In the genomic region with DNA sequence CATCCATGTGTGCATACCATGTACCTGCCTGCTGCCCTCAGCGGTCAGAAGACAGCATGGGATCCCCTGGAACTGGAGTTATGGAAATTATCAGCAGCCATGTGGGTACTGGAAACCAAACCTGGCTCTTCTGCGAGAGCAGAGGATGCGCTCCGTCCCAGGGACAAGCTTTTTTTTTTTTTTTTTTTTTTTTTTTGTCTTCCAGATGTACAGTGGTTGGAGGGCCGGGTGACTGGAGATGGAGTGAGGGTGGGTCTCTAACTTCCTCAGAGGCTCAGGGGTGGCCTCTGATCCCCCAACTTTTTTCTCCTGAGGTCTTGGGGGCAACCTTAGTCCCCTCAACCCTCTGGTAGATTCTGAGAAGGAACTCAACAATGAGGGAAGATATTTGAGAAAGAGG, we compare ENCODE assay signal across 10 mouse cellular contexts. TPM values are rescaled to one million over a fixed set of nuclear protein-coding genes. Genes with fewer than 3 reads are reported as not detected.
DNase-seq lines count a peak whose midpoint lies in the region; ATAC-seq and TF ChIP-seq lines count a peak whose summit lies in the region.
"Had no signal": no experiment of that assay in that cellular context is flagged by ENCODE, and none has a peak within 500 bp of the region (broad histone marks: within the 10 kb centered on the region; RNA-seq: fewer than 3 reads in every experiment).

No protein-coding gene starts in this region.

- no peak for TF ChIP-seq POLR2A in myocyte (IDR thresholded peaks at IDR 0.05; ENCODE audit: insufficient read length, low read depth)

- no peak overlapping the region for H3ac ChIP-seq in myocyte (ENCODE audit: control insufficient read depth, insufficient read length)

- H3K4me3 ChIP-seq in embryonic facial prominence, embryonic 10.5 days, result peak overlapping the region; percentile 45
- H3K4me3 ChIP-seq in hindbrain, embryonic 15.5 days, result no peak overlapping the region
- peak overlapping the region; percentile 72 for H3K4me3 ChIP-seq in myocyte

- H3K4me2 ChIP-seq in hindbrain, embryonic 15.5 days, result peak overlapping the region; percentile 52
- H3K4me2 ChIP-seq in myocyte (ENCODE audit: low read depth), result peak overlapping the region; percentile 98

- 62% methylated on average over 5 of the region's 5 CpGs for WGBS in embryonic facial prominence, embryonic 10.5 days
- 56% methylated on average over 5 of the region's 5 CpGs for WGBS in hindbrain, embryonic 15.5 days

- H3K9me3 ChIP-seq in embryonic facial prominence, embryonic 10.5 days, result no peaks in the 10 kb centered on the region
- no peaks in the 10 kb centered on the region for H3K9me3 ChIP-seq in hindbrain, embryonic 15.5 days

- peak; percentile 11 for DNase-seq in kidney, adult 9 months
- no peak for DNase-seq in kidney, adult 11 months
- DNase-seq in embryonic facial prominence, embryonic 10.5 days (ENCODE audit: low spot score), result no peak
- no peak for DNase-seq in gastrocnemius, postnatal 10 days
- no peak for DNase-seq in urinary bladder, adult 18-20 months (ENCODE audit: low spot score in 2 of 2)

- ATAC-seq in hindbrain, embryonic 15.5 days (ENCODE audit: low FRiP score, low read depth), result no peak
- ATAC-seq in granulocyte monocyte progenitor cell, adult 5-6 weeks (replicated peaks; ENCODE audit: poor library complexity, severe bottlenecking), result no peak

- H3K27ac ChIP-seq in embryonic facial prominence, embryonic 10.5 days (replicated peaks), result peak overlapping the region; percentile 57; the same call in 1 of the 2 replicates
- H3K27ac ChIP-seq in hindbrain, embryonic 15.5 days (replicated peaks), result peak overlapping the region; percentile 67; the same call in 1 of the 2 replicates
- H3K27ac ChIP-seq: macrophage had no signal

- H3K36me3 ChIP-seq in embryonic facial prominence, embryonic 10.5 days (replicated peaks), result 0 out of 2 replicates have a peak, but pooled peaks cover 10% of the 10 kb centered on the region
- no peaks in the 10 kb centered on the region for H3K36me3 ChIP-seq in hindbrain, embryonic 15.5 days
- no peaks in the 10 kb centered on the region for H3K36me3 ChIP-seq in myocyte (ENCODE audit: control insufficient read depth, insufficient read depth)

- peaks cover 35% of the 10 kb centered on the region for H3K79me2 ChIP-seq in myocyte (ENCODE audit: control insufficient read depth, insufficient read depth)

- no peak overlapping the region; the same call in 1 of the 2 replicates for H3K9ac ChIP-seq in hindbrain, embryonic 15.5 days

- peaks cover 6% of the 10 kb centered on the region; the same call in 1 of the 2 replicates for H3K27me3 ChIP-seq in embryonic facial prominence, embryonic 10.5 days (replicated peaks; ENCODE audit: low read depth, poor library complexity, severe bottlenecking)
- no peaks in the 10 kb centered on the region for H3K27me3 ChIP-seq in hindbrain, embryonic 15.5 days
- H3K27me3 ChIP-seq in myocyte (ENCODE audit: control insufficient read depth, insufficient read depth, insufficient read length), result no peaks in the 10 kb centered on the region
- H3K27me3 ChIP-seq: Patski had no signal

- H3K4me1 ChIP-seq in embryonic facial prominence, embryonic 10.5 days, result peaks cover 69% of the 10 kb centered on the region
- peaks cover 55% of the 10 kb centered on the region for H3K4me1 ChIP-seq in hindbrain, embryonic 15.5 days (replicated peaks)

TF ChIP-seq in myocyte, 11 proteins besides CTCF, POLR2A, EP300 and RAD21:
- TF ChIP-seq USF1 (IDR thresholded peaks at IDR 0.05; ENCODE audit: low read depth) (no peak), MAX (IDR thresholded peaks at IDR 0.05; ENCODE audit: low read depth) (no peak), POLR2AphosphoS2 (IDR thresholded peaks at IDR 0.05; ENCODE audit: insufficient read length, low read depth) (no peak), SRF (IDR thresholded peaks at IDR 0.05; ENCODE audit: control insufficient read depth, insufficient read length, low read depth) (no peak), MYOG (IDR thresholded peaks at IDR 0.05; ENCODE audit: control insufficient read depth in 1 of 3, insufficient read depth in 1 of 3, insufficient read length in 2 of 3, low read depth in 2 of 3) (no peak)

RNA-seq across cellular contexts. Expression of gene Bcar1, which starts 1.5 kb away (rescaled TPM):
- polyA plus RNA-seq in embryonic facial prominence, embryonic 10.5 days (2016; fragmentation: Nextera tagmentation; extraction: Ambion mirVana), result 61.1 and 62.4 TPM in 2 replicates
- polyA plus RNA-seq in hindbrain, embryonic 15.5 days (2015; fragmentation: Nextera tagmentation; extraction: Ambion mirVana), result 46.5 and 54.2 TPM in 2 replicates
- 81.9 TPM for polyA plus RNA-seq in myocyte (2012; fragmentation: generic; extraction: Trizol)
- total RNA-seq in granulocyte monocyte progenitor cell, adult 5-6 weeks (2014; fragmentation: Nextera tagmentation), result not detected in 2 replicates
- not detected in 2 replicates for total RNA-seq in granulocyte monocyte progenitor cell, adult 5-6 weeks (2017)
- 10 to 100 TPM; 22.3 to 27.1 TPM for total RNA-seq in gastrocnemius, postnatal 10 days (2021)

RNA-seq across cellular contexts. Expression of gene Ctrb1, which starts 54.3 kb away (rescaled TPM):
- not detected in 2 replicates for polyA plus RNA-seq in embryonic facial prominence, embryonic 10.5 days (2016; fragmentation: Nextera tagmentation; extraction: Ambion mirVana)
- 1.00 and 1.9 TPM in 2 replicates for polyA plus RNA-seq in hindbrain, embryonic 15.5 days (2015; fragmentation: Nextera tagmentation; extraction: Ambion mirVana)
- polyA plus RNA-seq in myocyte (2012; fragmentation: generic; extraction: Trizol), result 85.4 TPM
- total RNA-seq in granulocyte monocyte progenitor cell, adult 5-6 weeks (2014; fragmentation: Nextera tagmentation), result not detected in 2 replicates
- total RNA-seq in granulocyte monocyte progenitor cell, adult 5-6 weeks (2017), result not detected in 2 replicates
- total RNA-seq in gastrocnemius, postnatal 10 days (2021), result not detected
- polyA plus RNA-seq: macrophage, Patski had no signal

Comparison
In these comparisons a context has a peak if more than half of its experiments do, and no peak if none do; other contexts are left out.
1. RNA of gene Ctrb1, which starts 54.3 kb away (polyA plus RNA-seq): 85.4 TPM in myocyte (single experiment); 1.00 to 1.9 TPM in hindbrain, embryonic 15.5 days and not detected in embryonic facial prominence, embryonic 10.5 days; every median in the first group is over 10 times any median in the second.